Mouse (Mus musculus) lung, postnatal 25 days (tissue): ENCODE measurements around the gene Kifc1.

ENCODE experiments used
- DNase-seq: peaks from one replicate; pipeline ENCODE4 v3.0.0; 2022; ENCODE audit warnings: low spot score

Kifc1 gene

GRCm38 (mm10) chr17:33842966-33843795, 47.3 kb downstream of the Kifc1 start, which contains the start of gene Cd320:
Cd320 (plus strand) TSS chr17:33843091.
- DNase-seq, result peak; percentile 93

DNA sequence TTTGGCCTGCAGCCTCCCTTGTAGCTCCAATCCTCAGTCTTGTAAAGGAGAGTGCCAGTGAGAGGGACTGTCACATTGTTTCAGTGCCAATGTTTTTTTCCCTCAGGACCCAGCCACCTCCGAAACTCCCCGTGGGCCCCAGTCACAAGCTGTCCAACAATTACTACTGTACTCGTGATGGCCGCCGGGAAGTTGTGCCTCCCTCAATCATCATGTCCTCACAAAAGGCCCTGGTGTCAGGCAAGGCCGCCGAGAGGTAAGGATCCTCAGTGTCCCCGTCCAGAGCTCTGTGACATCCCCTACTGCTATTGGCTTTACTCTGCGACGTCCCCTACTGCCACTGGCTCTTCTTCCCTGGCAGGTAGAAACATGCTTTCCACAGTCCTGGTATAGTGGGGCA, 60.9 kb downstream of the Kifc1 start:
- no peak for DNase-seq

DNA sequence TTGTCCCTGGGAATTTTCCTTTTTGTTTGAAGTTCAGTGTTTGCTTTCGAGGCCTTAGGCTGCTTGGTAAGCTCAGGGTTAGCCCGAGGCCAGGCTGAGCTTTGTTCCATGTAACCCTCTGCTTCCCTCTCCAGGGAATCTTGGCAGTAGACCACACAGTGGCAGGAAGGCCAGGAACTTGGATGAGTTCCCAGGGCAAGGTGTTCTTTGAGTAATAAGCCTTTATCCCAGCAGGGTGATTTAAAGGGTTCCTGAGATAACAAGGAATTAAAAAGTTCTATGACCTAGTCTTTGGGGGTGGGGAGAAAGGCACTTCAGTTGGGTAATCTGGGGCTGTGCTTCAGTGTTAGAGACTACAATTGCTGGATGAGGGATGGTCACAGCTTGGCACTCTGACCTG, 61.6 kb downstream of the Kifc1 start:
- peak; percentile 92 for DNase-seq

DNA sequence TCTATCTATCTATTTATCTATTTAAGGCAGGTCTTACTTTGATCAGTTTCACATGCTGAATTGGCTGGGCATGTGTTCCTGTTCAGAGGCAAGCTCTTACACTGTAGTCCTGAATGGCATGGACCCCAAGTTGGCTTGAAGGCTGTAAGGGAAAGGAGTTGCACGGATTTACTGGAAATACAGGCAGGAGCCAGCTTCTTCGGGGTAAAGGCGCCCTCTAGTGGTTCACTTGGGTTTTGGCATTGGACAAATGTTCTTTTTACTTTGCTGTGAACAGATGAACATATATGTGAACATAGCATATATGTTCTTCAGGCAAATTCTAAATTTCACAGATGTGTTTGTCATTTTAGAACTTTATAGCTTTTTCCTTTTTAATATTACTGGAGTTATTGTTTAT, 63.6 kb downstream of the Kifc1 start:
- DNase-seq, result peak; percentile 83
